Mouse (Mus musculus): Measurements from ENCODE around the gene Gm11168.
"Not testable (repeated sequence)": the region's sequence is repeated elsewhere in the genome, so short reads cannot be mapped to it uniquely, and the experiment has no call there.

Gene Gm11168

DNA sequence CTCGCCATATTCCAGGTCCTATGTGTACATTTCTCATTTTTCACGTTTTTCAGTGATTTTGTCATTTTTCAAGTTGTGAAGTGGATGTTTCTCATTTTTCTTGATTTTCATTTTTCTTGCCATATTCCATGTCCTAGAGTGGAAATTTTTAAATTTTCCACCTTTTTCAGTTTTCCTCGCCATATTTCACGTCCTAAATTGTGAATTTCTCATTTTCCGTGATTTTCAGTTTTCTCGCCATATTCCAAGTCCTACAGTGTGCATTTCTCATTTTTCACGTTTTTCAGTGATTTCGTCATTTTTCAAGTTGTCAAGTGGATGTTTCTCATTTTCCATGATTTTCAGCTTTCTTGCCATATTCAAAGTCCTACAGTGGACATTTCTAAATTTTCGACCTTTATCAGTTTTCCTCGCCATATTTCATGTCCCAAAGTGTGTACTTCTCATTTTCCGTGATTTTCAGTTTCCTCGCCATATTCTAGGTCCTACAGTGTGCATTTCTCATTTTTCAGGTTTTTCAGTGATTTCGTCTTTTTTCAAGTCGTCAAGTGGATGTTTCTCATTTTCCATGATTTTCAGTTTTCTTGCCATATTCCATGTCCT is at the start of gene Gm11168:
Gene Gm11168, plus strand, starts transcription at position 553 of the 603 bp plus-strand sequence.
- CTCF ChIA-PET, POLR2A ChIA-PET: not testable (repeated sequence)

DNA sequence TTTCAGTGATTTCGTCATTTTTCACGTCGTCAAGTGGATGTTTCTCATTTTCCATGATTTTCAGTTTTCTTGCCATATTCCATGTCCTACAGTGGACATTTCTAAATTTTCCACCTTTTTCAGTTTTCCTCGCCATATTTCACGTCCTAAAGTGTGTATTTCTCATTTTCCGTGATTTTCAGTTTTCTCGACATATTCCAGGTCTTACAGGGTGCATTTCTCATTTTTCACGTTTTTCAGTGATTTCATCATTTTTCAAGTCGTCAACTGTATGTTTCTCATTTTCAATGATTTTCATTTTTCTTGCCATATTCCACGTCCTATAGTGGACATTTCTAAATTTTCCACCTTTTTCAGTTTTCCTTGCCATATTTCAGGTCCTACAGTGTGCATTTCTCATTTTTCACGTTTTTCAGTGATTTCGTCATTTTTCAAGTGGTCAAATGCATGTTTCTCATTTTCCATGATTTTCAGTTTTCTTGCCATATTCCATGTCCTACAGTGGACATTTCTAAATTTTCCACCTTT is 2.6 kb upstream of the Gm11168 start, which contains the start of gene Gm10722:
Gene Gm10722, plus strand, starts transcription at position 478 of the 528 bp plus-strand sequence.
- CTCF ChIA-PET, POLR2A ChIA-PET: not testable (repeated sequence)

DNA sequence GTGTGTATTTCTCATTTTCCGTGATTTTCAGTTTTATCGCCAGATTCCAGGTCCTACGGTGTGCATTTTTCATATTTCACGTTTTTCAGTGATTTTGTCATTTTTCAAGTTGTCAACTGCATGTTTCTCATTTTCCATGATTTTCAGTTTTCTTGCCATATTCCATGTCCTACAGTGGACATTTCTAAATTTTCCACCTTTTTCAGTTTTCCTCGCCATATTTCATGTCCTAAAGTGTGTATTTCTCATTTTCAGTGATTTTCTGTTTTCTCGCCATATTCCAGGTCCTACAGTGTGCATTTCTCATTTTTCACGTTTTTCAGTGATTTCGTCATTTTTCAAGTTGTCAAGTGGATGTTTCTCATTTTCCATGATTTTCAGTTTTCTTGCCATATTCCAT is 2.1 kb upstream of the Gm11168 start:
- CTCF ChIA-PET: not testable (repeated sequence)

GRCm38 (mm10) chr9:3001948-3002659 is 1.0 kb upstream of the Gm11168 start:
- POLR2A ChIA-PET, CTCF ChIA-PET: not testable (repeated sequence)

More for the DNA sequence above, 2.1 kb upstream of the Gm11168 start:
- POLR2A ChIA-PET: not testable (repeated sequence)

DNA sequence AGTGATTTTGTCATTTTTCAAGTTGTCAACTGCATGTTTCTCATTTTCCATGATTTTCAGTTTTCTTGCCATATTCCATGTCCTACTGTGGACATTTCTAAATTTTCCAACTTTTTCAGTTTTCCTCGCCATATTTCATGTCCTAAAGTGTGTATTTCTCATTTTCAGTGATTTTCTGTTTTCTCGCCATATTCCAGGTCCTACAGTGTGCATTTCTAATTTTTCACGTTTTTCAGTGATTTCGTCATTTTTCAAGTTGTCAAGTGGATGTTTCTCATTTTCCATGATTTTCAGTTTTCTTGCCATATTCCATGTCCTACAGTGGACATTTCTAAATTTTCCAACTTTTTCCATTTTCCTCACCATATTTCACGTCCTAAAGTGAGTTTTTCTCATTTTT is 3.0 kb downstream of the Gm11168 start:
- POLR2A ChIA-PET, CTCF ChIA-PET: not testable (repeated sequence)

GRCm38 (mm10) chr9:3006636-3007035 is 3.5 kb downstream of the Gm11168 start:
- CTCF ChIA-PET: not testable (repeated sequence)

DNA sequence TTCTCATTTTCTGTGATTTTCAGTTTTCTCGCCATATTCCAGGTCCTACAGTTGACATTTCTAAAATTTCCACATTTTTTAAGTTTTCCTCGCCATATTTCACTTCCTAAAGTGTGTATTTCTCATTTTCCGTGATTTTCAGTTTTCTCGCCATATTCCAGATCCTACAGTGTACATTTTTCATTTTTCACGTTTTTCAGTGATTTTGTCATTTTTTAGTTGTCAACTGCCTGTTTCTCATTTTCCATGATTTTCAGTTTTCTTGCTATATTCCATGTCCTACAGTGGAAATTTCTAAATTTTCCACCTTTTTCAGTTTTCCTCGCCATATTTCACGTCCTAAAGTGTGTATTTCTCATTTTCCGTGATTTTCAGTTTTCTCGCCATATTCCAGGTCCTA is 4.1 kb downstream of the Gm11168 start:
- POLR2A ChIA-PET: not testable (repeated sequence)

More at GRCm38 (mm10) chr9:3006636-3007035, 3.5 kb downstream of the Gm11168 start:
- POLR2A ChIA-PET: not testable (repeated sequence)

GRCm38 (mm10) chr9:3009331-3009730 is 6.2 kb downstream of the Gm11168 start:
- CTCF ChIA-PET, POLR2A ChIA-PET: not testable (repeated sequence)

More for the DNA sequence above, 4.1 kb downstream of the Gm11168 start:
- CTCF ChIA-PET: not testable (repeated sequence)

- CTCF ChIA-PET, POLR2A ChIA-PET: not testable (repeated sequence)
Observed at GRCm38 (mm10) chr9:3012054-3012621, 9.0 kb downstream of the Gm11168 start.

DNA sequence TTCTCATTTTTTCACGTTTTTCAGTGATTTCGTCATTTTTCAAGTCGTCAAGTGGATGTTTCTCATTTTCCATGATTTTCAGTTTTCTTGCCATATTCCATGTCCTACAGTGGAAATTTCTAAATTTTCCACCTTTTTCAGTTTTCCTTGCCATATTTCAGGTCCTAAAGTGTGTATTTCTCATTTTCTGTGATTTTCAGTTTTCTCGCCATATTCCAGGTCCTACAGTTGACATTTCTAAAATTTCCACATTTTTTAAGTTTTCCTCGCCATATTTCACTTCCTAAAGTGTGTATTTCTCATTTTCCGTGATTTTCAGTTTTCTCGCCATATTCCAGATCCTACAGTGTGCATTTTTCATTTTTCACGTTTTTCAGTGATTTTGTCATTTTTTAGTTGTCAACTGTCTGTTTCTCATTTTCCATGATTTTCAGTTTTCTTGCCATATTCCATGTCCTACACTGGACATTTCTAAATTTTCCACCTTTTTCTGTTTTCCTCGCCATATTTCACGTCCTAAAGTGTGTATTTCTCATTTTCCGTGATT is 9.7 kb downstream of the Gm11168 start, which contains the start of gene Gm10721:
Gene Gm10721, plus strand, starts transcription at position 408 of the 547 bp plus-strand sequence.
- CTCF ChIA-PET, POLR2A ChIA-PET: not testable (repeated sequence)

GRCm38 (mm10) chr9:3015354-3015753 is 12.2 kb downstream of the Gm11168 start, which contains the start of gene Gm10720:
TSS of gene Gm10720 (plus strand) at chr9:3015654.
- POLR2A ChIA-PET: not testable (repeated sequence)

GRCm38 (mm10) chr9:3015896-3016295 is 12.8 kb downstream of the Gm11168 start:
- POLR2A ChIA-PET: not testable (repeated sequence)

More at GRCm38 (mm10) chr9:3015354-3015753, 12.2 kb downstream of the Gm11168 start, which contains the start of gene Gm10720:
- CTCF ChIA-PET: not testable (repeated sequence)

GRCm38 (mm10) chr9:3017108-3017507 is 14.0 kb downstream of the Gm11168 start, which contains the start of gene Gm10719:
TSS of gene Gm10719 (plus strand) at chr9:3017408.
- CTCF ChIA-PET, POLR2A ChIA-PET: not testable (repeated sequence)

More at GRCm38 (mm10) chr9:3015896-3016295, 12.8 kb downstream of the Gm11168 start:
- CTCF ChIA-PET: not testable (repeated sequence)

- CTCF ChIA-PET, POLR2A ChIA-PET: not testable (repeated sequence)
Observed at GRCm38 (mm10) chr9:3018944-3019343, 15.8 kb downstream of the Gm11168 start.

DNA sequence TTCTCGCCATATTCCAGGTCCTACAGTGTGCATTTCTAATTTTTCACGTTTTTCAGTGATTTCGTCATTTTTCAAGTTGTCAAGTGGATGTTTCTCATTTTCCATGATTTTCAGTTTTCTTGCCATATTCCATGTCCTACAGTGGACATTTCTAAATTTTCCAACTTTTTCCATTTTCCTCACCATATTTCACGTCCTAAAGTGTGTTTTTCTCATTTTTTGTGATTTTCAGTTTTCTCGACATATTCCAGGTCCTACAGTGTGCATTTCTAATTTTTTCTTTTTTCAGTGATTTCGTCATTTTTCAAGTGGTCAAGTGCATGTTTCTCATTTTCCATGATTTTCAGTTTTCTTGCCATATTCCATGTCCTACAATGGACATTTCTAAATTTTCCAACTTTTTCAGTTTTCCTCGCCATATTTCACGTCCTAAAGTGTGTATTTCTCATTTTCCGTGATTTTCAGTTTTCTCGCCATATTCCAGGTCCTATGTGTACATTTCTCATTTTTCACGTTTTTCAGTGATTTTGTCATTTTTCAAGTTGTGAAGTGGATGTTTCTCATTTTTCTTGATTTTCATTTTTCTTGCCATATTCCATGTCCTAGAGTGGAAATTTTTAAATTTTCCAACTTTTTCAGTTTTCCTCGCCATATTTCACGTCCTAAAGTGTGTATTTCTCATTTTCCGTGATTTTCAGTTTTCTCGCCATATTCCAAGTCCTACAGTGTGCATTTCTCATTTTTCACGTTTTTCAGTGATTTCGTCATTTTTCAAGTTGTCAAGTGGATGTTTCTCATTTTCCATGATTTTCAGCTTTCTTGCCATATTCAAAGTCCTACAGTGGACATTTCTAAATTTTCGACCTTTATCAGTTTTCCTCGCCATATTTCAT is 16.9 kb downstream of the Gm11168 start:
- CTCF ChIA-PET, POLR2A ChIA-PET: not testable (repeated sequence)

- POLR2A ChIA-PET, CTCF ChIA-PET: not testable (repeated sequence)
Observed at GRCm38 (mm10) chr9:3022316-3023008, 19.3 kb downstream of the Gm11168 start.

- POLR2A ChIA-PET, CTCF ChIA-PET: not testable (repeated sequence)
Observed at GRCm38 (mm10) chr9:3023312-3023984, 20.3 kb downstream of the Gm11168 start, which contains the start of gene Gm10718. TSS of gene Gm10718 (plus strand) at chr9:3023547.

DNA sequence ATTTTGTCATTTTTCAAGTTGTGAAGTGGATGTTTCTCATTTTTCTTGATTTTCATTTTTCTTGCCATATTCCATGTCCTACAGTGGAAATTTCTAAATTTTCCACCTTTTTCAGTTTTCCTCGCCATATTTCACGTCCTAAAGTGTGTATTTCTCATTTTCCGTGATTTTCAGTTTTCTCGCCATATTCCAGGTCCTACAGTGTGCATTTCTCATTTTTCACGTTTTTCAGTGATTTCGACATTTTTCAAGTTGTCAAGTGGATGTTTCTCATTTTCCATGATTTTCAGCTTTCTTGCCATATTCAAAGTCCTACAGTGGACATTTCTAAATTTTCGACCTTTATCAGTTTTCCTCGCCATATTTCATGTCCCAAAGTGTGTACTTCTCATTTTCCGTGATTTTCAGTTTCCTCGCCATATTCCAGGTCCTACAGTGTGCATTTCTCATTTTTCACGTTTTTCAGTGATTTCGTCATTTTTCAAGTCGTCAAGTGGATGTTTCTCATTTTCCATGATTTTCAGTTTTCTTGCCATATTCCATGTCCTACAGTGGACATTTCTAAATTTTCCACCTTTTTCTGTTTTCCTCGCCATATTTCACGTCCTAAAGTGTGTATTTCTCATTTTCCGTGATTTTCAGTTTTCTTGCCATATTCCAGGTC is 21.0 kb downstream of the Gm11168 start:
- CTCF ChIA-PET, POLR2A ChIA-PET: not testable (repeated sequence)

All from embryonic stem cell, embryonic (primary cell).